Mouse (Mus musculus) adrenal gland, postnatal 10 days (tissue): Measurements from ENCODE around the gene Vmn1r91. TPM values are rescaled to one million over a fixed set of nuclear protein-coding genes. Genes with fewer than 3 reads are reported as not detected.
"Not testable (repeated sequence)": the region's sequence is repeated elsewhere in the genome, so short reads cannot be mapped to it uniquely, and the experiment has no call there.

Experiments used
- DNase-seq: peaks from one replicate; pipeline ENCODE4 v3.0.0; 2021; ENCODE audit warnings: mixed read lengths
- long read RNA-seq, 2 experiments: library from polyadenylated mRNA; stranded (forward); transcript quantifications; one replicate each; pipeline ENCODE4 v2.0.0; 2021
- total RNA-seq, 2 experiments: library from RNA; stranded (reverse); gene quantifications; 2 replicates each; pipeline ENCODE4 v1.2.3; 2021

The Vmn1r91 gene
- not detected for total RNA-seq
- long read RNA-seq, experiment 1, result 0 reads
- long read RNA-seq, experiment 2, result 0 reads

GRCm38 (mm10) chr7:20099380-20099779 lies at the start of gene Vmn1r91:
Vmn1r91 (plus strand) TSS chr7:20099680.
- DNase-seq, result not testable (repeated sequence)

GRCm38 (mm10) chr7:20064100-20064499 lies 35.4 kb upstream of the Vmn1r91 start:
- not testable (repeated sequence) for DNase-seq

- not testable (repeated sequence) for DNase-seq
These were observed 21.4 kb upstream of the Vmn1r91 start for GRCm38 (mm10) chr7:20078118-20078517.

- DNase-seq, result not testable (repeated sequence)
These were observed 23.0 kb downstream of the Vmn1r91 start, which contains the start of gene Gm16442 for GRCm38 (mm10) chr7:20122479-20122878. Gm16442 (minus strand) TSS chr7:20122579.

GRCm38 (mm10) chr7:20138988-20139387 lies 39.5 kb downstream of the Vmn1r91 start, which contains the start of gene Vmn1r93:
Vmn1r93 (minus strand) TSS chr7:20139088.
- DNase-seq, result not testable (repeated sequence)

Other genes starting within 250 kb of the Vmn1r91 start
- gene Gm19345, start 247.7 kb upstream of the Vmn1r91 start, total RNA-seq, result not detected
- under 1 TPM in 1 of 2 experiments, not detected in 1; 0.18 TPM for gene Ceacam16, start 238.4 kb upstream of the Vmn1r91 start, total RNA-seq
- gene Ceacam19, start 211.7 kb upstream of the Vmn1r91 start, total RNA-seq, result not detected
- 10 to 100 TPM; 20.9 to 24.9 TPM for gene Pvr, start 178.5 kb upstream of the Vmn1r91 start, total RNA-seq
- under 1 TPM; 0.27 TPM for gene Igsf23, start 148.9 kb upstream of the Vmn1r91 start, total RNA-seq
- gene Ceacam20, start 134.3 kb upstream of the Vmn1r91 start, total RNA-seq, result not detected
- not detected for gene Nlrp9b, start 108.2 kb upstream of the Vmn1r91 start, total RNA-seq
- not detected for gene Gm16442, start 22.9 kb downstream of the Vmn1r91 start, total RNA-seq
- gene Vmn1r93, start 39.4 kb downstream of the Vmn1r91 start, total RNA-seq, result not detected
- gene Vmn1r94, start 68.7 kb downstream of the Vmn1r91 start, total RNA-seq, result not detected
- not detected for gene Vmn1r95, start 94.0 kb downstream of the Vmn1r91 start, total RNA-seq
- not detected for gene Gm6164, start 105.9 kb downstream of the Vmn1r91 start, total RNA-seq
- not detected for gene Gm4498, start 134.1 kb downstream of the Vmn1r91 start, total RNA-seq
- gene Gm5890, start 163.2 kb downstream of the Vmn1r91 start, total RNA-seq, result not detected
- gene Gm4133, start 234.4 kb downstream of the Vmn1r91 start, total RNA-seq, result not detected